In the genomic region with DNA sequence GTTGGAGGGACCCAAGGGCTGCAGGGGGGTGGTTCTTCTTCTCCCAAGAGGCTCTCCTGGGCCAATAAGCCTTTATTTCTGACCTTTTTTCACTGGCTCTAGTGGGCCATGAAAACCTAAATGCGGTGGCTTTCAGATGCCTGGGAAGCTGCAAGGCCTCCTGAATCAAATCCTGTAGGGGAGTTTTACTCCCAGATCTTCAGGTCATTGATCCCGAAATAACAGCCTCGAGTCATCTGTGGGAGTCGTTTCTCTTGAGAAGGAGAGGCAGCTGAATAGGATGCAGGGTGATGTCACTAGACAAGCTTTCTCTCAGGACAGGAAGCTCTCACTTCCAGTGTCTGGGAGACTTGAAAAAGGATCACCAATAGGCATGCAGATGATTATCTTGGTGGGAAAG, we compare ENCODE assay signal across 13 mouse cellular contexts.
DNase-seq lines count a peak whose midpoint lies in the region; ATAC-seq and TF ChIP-seq lines count a peak whose summit lies in the region.
"Had no signal": no experiment of that assay in that cellular context is flagged by ENCODE, and none has a peak within 500 bp of the region (broad histone marks: within the 10 kb centered on the region; RNA-seq: fewer than 3 reads in every experiment).

No protein-coding gene starts in this region.

- no peak overlapping the region for H3K4me3 ChIP-seq in gastrocnemius, adult 2 months
- no peak overlapping the region for H3K4me3 ChIP-seq in kidney, embryonic 16.5 days (ENCODE audit: low read length)
- H3K4me3 ChIP-seq in neural tube, embryonic 12.5 days, result no peak overlapping the region
- no peak overlapping the region for H3K4me3 ChIP-seq in neural tube, embryonic 15.5 days (replicated peaks)
- no peak overlapping the region for H3K4me3 ChIP-seq in stomach, embryonic 15.5 days (replicated peaks)
- H3K4me3 ChIP-seq: embryonic facial prominence, embryonic 12.5 days had no signal

- TF ChIP-seq CTCF in gastrocnemius, adult 2 months (IDR thresholded peaks at IDR 0.05), result no peak

- no peak for DNase-seq in gastrocnemius, adult 2 months
- DNase-seq in gastrocnemius, postnatal 36 days, result no peak
- no peak for DNase-seq in kidney, adult 11 months
- DNase-seq: adrenal gland, adult 2 months; B cell, adult 2 months; spleen, adult 18-20 months; thymus, adult 2 months had no signal

- no peak overlapping the region for H3K4me2 ChIP-seq in kidney, embryonic 16.5 days (replicated peaks; ENCODE audit: low read depth, low read length)
- no peak overlapping the region for H3K4me2 ChIP-seq in neural tube, embryonic 12.5 days (replicated peaks)
- no peak overlapping the region for H3K4me2 ChIP-seq in neural tube, embryonic 15.5 days
- no peak overlapping the region for H3K4me2 ChIP-seq in stomach, embryonic 15.5 days
- H3K4me2 ChIP-seq: embryonic facial prominence, embryonic 12.5 days had no signal

- intact Hi-C loops in gastrocnemius, adult 2 months (cut with DNase I), result no loop called here
- intact Hi-C loops in gastrocnemius, postnatal 36 days (cut with DNase I), result no loop called here

- H3K27me3 ChIP-seq in kidney, embryonic 16.5 days (ENCODE audit: insufficient read depth, low read length), result no peaks in the 10 kb centered on the region; the same call in 1 of the 2 replicates
- no peaks in the 10 kb centered on the region for H3K27me3 ChIP-seq in neural tube, embryonic 12.5 days (replicated peaks)
- H3K27me3 ChIP-seq in neural tube, embryonic 15.5 days (replicated peaks), result no peaks in the 10 kb centered on the region
- H3K27me3 ChIP-seq in stomach, embryonic 15.5 days (replicated peaks), result no peaks in the 10 kb centered on the region
- H3K27me3 ChIP-seq: embryonic facial prominence, embryonic 12.5 days had no signal

- no peaks in the 10 kb centered on the region for H3K9me3 ChIP-seq in kidney, embryonic 16.5 days (ENCODE audit: low read length)
- H3K9me3 ChIP-seq in neural tube, embryonic 12.5 days, result no peaks in the 10 kb centered on the region
- no peaks in the 10 kb centered on the region for H3K9me3 ChIP-seq in neural tube, embryonic 15.5 days (replicated peaks)
- no peaks in the 10 kb centered on the region for H3K9me3 ChIP-seq in stomach, embryonic 15.5 days
- H3K9me3 ChIP-seq: embryonic facial prominence, embryonic 12.5 days had no signal

- H3K27ac ChIP-seq in gastrocnemius, adult 2 months, result 0 out of 2 replicates have a peak overlapping the region, but pooled peaks have one; percentile 1
- H3K27ac ChIP-seq in kidney, embryonic 16.5 days (ENCODE audit: low read length), result peak overlapping the region; percentile 78
- no peak overlapping the region for H3K27ac ChIP-seq in neural tube, embryonic 12.5 days
- no peak overlapping the region for H3K27ac ChIP-seq in neural tube, embryonic 15.5 days (replicated peaks)
- peak overlapping the region; percentile 66; the same call in 1 of the 2 replicates for H3K27ac ChIP-seq in stomach, embryonic 15.5 days

- peak; percentile 72 for ATAC-seq in kidney, embryonic 16.5 days (ENCODE audit: low FRiP score, low TSS enrichment)
- ATAC-seq in neural tube, embryonic 12.5 days (ENCODE audit: low FRiP score, low read depth), result peak; percentile 38; the same call in 1 of the 2 replicates
- no peak for ATAC-seq in neural tube, embryonic 15.5 days (ENCODE audit: low FRiP score)
- no peak for ATAC-seq in stomach, embryonic 15.5 days (ENCODE audit: insufficient read depth, low FRiP score, low read depth)
- ATAC-seq in activated CD4-positive, CD25-positive, alpha-beta regulatory T cell, adult 4 months, result no peak

- 3% methylated on average over 4 of the region's 4 CpGs for WGBS in kidney, embryonic 16.5 days
- WGBS in neural tube, embryonic 12.5 days, result 4% methylated on average over 4 of the region's 4 CpGs
- WGBS in neural tube, embryonic 15.5 days, result 5% methylated on average over 4 of the region's 4 CpGs
- WGBS in stomach, embryonic 15.5 days, result 29% methylated on average over 4 of the region's 4 CpGs

- peaks cover 36% of the 10 kb centered on the region for H3K4me1 ChIP-seq in kidney, embryonic 16.5 days (ENCODE audit: insufficient read depth, low read length)
- H3K4me1 ChIP-seq in neural tube, embryonic 12.5 days, result peaks cover 23% of the 10 kb centered on the region
- H3K4me1 ChIP-seq in neural tube, embryonic 15.5 days, result peaks cover 20% of the 10 kb centered on the region
- peaks cover 15% of the 10 kb centered on the region for H3K4me1 ChIP-seq in stomach, embryonic 15.5 days

- no peak overlapping the region for H3K9ac ChIP-seq in kidney, embryonic 16.5 days (replicated peaks; ENCODE audit: low read length)
- H3K9ac ChIP-seq in neural tube, embryonic 12.5 days, result no peak overlapping the region
- H3K9ac ChIP-seq in neural tube, embryonic 15.5 days (replicated peaks), result no peak overlapping the region
- H3K9ac ChIP-seq in stomach, embryonic 15.5 days, result no peak overlapping the region
- H3K9ac ChIP-seq: embryonic facial prominence, embryonic 12.5 days had no signal

- H3K36me3 ChIP-seq in kidney, embryonic 16.5 days (ENCODE audit: insufficient read depth, low read length), result no peaks in the 10 kb centered on the region
- no peaks in the 10 kb centered on the region for H3K36me3 ChIP-seq in neural tube, embryonic 12.5 days
- H3K36me3 ChIP-seq in neural tube, embryonic 15.5 days, result no peaks in the 10 kb centered on the region
- no peaks in the 10 kb centered on the region for H3K36me3 ChIP-seq in stomach, embryonic 15.5 days
- H3K36me3 ChIP-seq: embryonic facial prominence, embryonic 12.5 days had no signal

Comparison
In these comparisons a context has a peak if more than half of its experiments do, and no peak if none do; other contexts are left out.
1. ATAC-seq: peak in kidney, embryonic 16.5 days (single experiment) and neural tube, embryonic 12.5 days (single experiment); none in neural tube, embryonic 15.5 days (single experiment), stomach, embryonic 15.5 days (single experiment) and activated CD4-positive, CD25-positive, alpha-beta regulatory T cell, adult 4 months (single experiment).
2. H3K27ac ChIP-seq: peak in gastrocnemius, adult 2 months (single experiment), kidney, embryonic 16.5 days (single experiment) and stomach, embryonic 15.5 days (single experiment); none in neural tube, embryonic 12.5 days (single experiment) and neural tube, embryonic 15.5 days (single experiment).